Mouse (Mus musculus) left cerebral cortex, postnatal 36 days (tissue): ENCODE results near the gene Grin2a. TPM values are rescaled to one million over a fixed set of nuclear protein-coding genes. Genes with fewer than 3 reads are reported as not detected.
"Not testable (repeated sequence)": the region's sequence is repeated elsewhere in the genome, so short reads cannot be mapped to it uniquely, and the experiment has no call there.

ENCODE experiments used
- DNase-seq, 2 experiments: peaks; one replicate each; pipeline ENCODE4 v3.0.0; 2021 to 2022; ENCODE audit warnings: low spot score in 2 of 2, mixed read lengths in 1 of 2
- intact Hi-C: fragments of 180-260 bp; cut with DNase I; formaldehyde crosslinking; loops from one replicate; pipeline ENCODE4 v1.15.1; 2025
- total RNA-seq, 2 experiments: library from RNA; stranded (reverse); gene quantifications; 2 replicates each; pipeline ENCODE4 v1.2.3; 2021

Grin2a gene
- total RNA-seq, 2 experiments from 2014 or later, result 242 to 256 TPM

DNA sequence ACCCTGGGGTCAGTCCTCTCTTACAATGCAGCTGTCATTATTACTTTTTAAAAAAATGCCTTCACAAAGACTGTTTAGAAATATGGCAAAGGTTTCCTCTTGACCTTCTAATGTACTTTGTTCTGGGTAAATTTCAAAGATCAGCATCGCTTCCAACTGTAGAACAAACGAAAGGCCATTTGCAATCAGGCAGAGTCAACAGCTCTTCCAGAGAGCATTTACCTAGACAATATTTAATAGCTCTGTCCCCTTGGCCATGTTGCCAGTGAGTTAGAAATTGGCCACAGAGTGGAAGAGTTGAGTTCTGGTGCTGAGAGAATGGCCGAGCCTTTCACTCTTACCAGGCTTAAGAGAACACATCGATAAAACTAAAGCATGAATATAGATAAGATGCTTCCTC lies 314.8 kb downstream of the Grin2a start:
- no peak for DNase-seq
- intact Hi-C loops, result no loop called here

DNA sequence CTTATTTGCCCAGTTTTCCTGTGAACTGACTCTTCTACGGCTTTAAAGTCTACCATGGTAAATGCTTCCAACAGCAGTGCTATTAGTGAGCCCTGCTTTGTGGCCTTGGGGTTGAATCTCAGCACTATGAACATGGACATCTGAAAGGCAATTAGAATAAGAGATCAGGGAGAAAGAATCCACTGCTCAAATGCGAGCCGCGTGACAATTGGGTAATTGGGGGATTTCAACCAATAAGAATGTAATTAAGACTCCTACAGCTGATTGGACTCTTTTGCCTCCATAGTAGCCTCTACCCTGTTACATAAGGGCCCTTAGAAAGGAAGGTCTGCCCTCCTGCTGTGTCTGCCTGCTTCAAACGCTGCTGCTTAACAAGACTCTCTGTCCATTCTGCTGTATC lies 315.4 kb downstream of the Grin2a start:
- no peak for DNase-seq
- intact Hi-C loops, result no loop called here

DNA sequence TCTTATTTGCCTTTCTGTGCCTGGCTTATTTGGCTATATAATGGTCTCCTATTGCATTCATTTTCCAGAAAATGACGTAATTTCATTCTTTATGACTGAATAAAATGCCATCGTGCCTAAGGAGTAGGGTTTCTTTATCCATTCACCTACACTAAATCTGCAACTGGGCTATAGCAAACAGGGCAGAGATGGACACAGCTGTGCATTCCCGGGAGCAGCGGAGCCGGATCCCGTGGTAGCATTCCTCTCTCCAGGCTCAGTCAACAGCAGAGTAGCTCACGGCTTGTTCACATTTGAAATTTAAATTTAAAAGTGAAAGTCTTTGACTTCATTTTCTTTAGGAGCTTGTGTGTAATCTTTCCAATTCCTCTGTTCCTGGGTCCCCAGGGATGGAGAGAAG lies 316.6 kb downstream of the Grin2a start:
- intact Hi-C loops, result no loop called here
- DNase-seq, result no peak

DNA sequence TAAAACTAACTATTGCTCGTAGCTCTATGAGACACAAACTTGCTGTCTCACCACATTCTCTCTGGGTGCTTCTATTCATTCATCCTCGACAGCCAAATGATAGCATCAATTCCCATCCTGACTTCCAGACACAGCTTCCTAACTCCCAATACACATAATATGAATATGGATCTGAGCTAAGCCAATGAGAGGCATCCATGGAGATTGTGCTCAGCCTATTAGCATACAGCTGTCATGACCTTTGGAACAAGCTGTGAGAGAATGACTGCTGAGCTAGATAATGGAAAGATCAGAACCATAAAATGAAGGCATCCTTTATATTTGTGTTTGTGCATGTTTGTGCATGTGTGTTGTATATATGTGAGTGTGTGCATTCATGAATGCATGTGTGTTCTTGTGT lies 323.0 kb downstream of the Grin2a start:
- intact Hi-C loops, result no loop called here
- no peak for DNase-seq

- intact Hi-C loops, result no loop called here
- DNase-seq, result no peak
Observed at GRCm38 (mm10) chr16:9671222-9671621, 324.1 kb downstream of the Grin2a start.

DNA sequence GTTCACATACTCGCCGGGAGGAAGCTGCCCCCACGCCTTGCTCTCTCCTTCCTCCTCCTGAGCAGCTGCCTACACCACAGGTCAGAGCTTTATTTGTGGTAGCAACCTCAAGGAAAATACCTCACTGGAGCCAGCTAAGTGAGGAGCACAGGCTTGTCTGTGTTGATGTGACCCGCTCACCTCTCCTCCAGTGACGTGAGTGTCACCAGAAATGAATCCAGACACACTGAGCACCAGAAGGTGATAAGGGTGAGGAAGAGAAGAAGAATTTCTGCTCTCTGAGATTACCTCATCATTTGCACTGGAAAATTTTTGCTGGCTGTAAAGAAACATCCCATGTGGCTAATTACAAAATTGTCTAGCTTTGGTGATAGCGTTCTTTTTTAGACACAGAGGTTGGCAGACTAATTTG lies 324.6 kb downstream of the Grin2a start:
- DNase-seq, result no peak
- intact Hi-C loops, result no loop called here

DNA sequence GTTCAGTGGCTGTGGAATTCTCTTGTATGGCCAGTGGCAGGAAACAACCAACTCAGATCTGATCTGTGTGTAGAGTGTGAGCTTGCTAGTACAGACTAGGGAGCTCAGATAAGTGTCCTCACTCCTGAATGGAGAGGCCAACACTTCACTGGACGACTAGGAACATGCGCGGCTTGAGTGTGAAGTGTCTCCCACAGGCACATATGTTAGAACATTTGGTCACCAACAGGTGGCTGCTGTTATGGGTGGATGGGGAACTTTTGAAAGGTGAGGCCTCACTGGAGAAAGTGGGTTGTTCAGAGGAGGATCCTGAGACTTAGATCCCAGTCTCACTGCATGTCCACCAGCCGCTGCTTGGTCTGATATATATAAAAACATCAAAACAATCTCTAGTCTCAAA lies 329.5 kb downstream of the Grin2a start:
- intact Hi-C loops, result no loop called here
- peak in 1 of 2 experiments; percentile 46 for DNase-seq

GRCm38 (mm10) chr16:9664060-9664459 lies 331.3 kb downstream of the Grin2a start:
- DNase-seq, result no peak
- intact Hi-C loops, result loop anchor here (5.0 kb wide), 1 partner anchor 328 kb away; no protein-coding TSS in a partner anchor

- no peak for DNase-seq
Observed at GRCm38 (mm10) chr16:9663508-9663907, 331.9 kb downstream of the Grin2a start.

DNA sequence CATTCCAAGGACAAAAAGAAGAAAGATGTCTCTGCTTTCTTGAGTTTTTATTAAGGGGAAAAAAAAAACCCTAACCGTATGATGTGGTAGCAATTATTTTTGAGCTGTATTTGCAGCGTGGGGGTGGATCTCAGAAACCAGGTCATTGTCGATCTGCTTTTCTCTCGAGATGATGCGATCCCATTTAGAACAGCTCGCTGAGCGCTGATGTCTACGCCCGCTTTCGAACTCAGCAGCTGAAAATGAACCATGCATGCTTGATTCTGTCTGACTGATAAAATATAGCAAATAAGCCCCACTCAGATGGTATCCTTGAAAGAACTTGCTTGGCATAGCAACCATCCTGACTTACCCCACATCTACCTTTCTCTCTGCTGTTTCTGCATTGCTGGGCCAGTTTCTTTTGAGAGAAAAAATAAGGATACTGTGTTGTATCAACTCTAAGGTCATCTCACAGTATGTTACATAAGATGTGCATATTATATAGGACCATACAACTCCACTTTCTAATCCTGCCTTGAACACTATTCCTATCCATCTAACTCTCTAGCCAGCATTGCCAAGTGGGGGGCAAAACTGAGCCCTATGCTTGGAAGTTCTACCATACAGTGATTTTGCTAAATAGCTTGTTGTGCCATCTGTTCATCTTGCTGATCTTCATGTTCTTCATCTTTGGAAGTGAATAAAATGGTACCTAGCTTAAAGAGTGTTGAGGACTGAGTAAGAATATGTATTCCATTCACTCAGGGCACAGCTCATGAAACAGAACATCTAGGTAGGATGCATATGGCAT lies 369.5 kb downstream of the Grin2a start:
- intact Hi-C loops, result no loop called here
- DNase-seq, result peak; percentile 47 to 48

More at GRCm38 (mm10) chr16:9663508-9663907, 331.9 kb downstream of the Grin2a start:
- intact Hi-C loops, result loop anchor here (2.0 to 5.0 kb wide), 2 partner anchors 75 to 329 kb away; no protein-coding TSS in a partner anchor

GRCm38 (mm10) chr16:9624346-9624745 lies 371.0 kb downstream of the Grin2a start:
- intact Hi-C loops, result no loop called here
- DNase-seq, result peak in 1 of 2 experiments; percentile 14

- intact Hi-C loops, result no loop called here
- DNase-seq, result no peak
Observed at GRCm38 (mm10) chr16:9618206-9618605, 377.2 kb downstream of the Grin2a start.

GRCm38 (mm10) chr16:9617215-9617614 lies 378.1 kb downstream of the Grin2a start:
- no peak for DNase-seq
- intact Hi-C loops, result no loop called here

DNA sequence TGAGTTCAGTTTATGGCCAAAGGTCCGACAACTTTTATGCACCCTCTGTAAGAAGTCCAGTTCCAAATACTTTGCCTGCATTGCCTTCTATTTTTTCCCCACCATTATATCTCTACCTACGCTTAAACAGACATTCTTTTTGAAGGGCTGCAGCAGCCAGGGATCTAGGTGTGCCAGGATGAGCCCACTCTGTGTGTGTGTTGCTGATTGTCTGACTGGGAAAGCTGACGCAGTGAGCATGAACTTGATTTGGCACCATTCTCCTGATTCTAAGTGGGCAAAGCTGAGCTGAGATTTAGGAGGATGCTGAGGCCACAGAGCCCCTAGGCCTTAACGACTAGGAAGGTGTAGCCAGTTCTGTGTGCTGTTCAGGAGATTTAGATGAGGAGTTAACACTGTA lies 378.6 kb downstream of the Grin2a start:
- intact Hi-C loops, result no loop called here

GRCm38 (mm10) chr16:9612596-9612995 lies 382.8 kb downstream of the Grin2a start:
- DNase-seq, intact Hi-C loops: not testable (repeated sequence)

More for the DNA sequence above, 378.6 kb downstream of the Grin2a start:
- peak; percentile 25 to 43 for DNase-seq

GRCm38 (mm10) chr16:9607432-9607831 lies 387.9 kb downstream of the Grin2a start:
- no peak for DNase-seq
- intact Hi-C loops, result no loop called here

DNA sequence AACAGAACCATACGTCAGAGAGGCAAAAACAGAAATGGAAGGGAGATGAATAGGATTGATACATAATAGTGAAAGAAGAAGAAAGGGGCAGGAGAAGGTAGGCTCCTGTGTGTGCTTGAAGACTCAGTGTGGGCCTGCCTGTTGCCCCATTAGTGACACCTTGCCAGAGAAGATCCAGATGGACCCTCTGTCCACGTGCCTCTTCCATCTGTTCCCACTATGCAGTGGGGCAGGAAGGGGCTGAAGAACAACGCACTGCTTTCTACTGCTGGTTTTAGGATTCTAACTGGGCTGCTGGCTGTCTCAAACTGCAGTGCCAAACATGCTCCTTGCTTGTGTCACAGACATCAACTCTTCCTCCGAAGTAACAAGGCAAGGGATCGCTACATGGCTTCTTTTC lies 391.4 kb downstream of the Grin2a start:
- intact Hi-C loops, result no loop called here
- no peak for DNase-seq

DNA sequence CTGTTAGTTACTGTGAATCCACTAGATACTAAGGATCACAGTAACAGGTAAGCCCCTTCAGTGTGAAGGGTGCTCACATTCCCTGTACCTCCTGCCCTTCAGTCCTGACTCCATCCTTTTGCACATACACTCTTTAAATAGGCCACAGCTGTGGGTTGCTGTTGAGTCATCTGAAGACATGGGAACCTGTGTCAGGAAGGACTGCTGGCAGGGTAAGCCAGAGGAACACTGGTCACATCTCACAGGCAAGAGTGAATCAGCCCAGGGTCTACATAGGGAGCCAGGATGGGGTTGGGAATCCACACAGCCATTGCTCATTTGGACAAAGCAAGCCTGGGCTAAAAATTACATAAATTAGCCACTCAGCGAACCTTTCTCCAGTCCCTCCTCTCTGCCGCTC lies 392.8 kb downstream of the Grin2a start:
- intact Hi-C loops, result no loop called here
- DNase-seq, result no peak

DNA sequence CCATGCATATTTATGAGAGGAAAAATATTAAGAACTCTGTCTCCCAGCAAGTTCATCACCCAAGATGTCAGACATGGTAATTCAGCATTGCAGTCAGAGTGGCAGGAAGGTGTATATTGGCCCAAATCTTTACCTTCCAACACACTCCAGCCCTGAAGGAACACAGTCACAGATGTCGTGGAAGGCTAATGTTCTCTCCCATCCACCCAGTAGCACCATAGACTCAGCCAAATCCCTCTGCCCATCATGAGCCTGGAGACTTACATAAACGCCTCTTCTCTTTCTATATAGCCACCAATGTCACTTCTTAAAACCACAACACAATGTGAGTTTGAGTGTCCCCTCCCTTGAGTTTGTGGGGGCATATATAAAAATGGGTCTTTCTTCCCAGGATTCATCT lies 406.2 kb downstream of the Grin2a start:
- peak in 1 of 2 experiments; percentile 56 for DNase-seq
- intact Hi-C loops, result loop anchor here (2.0 to 10.0 kb wide), 2 partner anchors 74 to 406 kb away; partner anchors contain the start of gene Grin2a

DNA sequence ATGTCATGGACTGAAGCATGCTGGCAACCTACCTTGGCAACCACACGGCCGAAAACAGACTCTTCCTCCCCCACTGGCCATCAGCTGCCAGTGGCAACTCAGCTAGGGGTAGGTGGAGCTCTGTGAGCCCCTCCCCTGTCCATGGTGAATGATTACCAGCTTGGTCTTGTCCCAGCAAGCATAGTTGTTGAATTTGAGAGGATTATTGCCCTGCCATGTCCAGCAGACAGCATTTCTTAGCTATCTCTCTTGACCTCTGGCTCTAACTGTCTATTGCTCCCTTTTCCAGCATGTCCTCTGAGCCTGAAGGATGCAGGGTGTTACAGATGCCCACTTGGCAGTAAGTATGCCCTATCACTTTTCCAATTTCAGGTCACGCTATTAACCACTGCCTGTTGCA lies 406.9 kb downstream of the Grin2a start:
- intact Hi-C loops, result loop anchor here (2.0 to 10.0 kb wide), 2 partner anchors 74 to 406 kb away; partner anchors contain the start of gene Grin2a

DNA sequence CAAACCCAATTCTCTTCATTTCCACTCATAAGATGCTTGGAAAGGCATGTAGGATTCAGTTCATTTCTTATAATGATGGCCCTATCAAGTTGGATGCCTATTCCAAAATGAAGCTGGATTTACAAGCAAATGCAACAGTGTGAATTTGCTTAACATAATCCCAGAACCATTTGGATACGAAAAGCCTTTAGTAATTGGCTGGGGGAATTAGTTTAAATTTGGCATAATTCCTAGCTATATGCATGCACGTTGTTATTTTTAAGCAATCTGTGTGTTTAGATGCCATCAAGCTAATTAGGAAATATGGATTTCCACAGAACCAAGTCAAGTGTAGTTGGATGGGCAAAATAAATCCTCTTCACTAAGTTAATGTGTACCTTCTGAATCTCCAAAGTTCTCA lies 411.4 kb downstream of the Grin2a start:
- no peak for DNase-seq
- intact Hi-C loops, result loop anchor here (10.0 kb wide), 1 partner anchor 411 kb away; the partner anchor contains the start of gene Grin2a

More for the DNA sequence above, 406.9 kb downstream of the Grin2a start:
- no peak for DNase-seq
